Mouse (Mus musculus) midbrain, embryonic 10.5 days (tissue): ENCODE data around the gene Ppp2r5a. TPM values are rescaled to one million over a fixed set of nuclear protein-coding genes. Genes with fewer than 3 reads are reported as not detected.
A peak's percentile ranks its signal among the peaks of the same experiment; 100 is the strongest.

Experiments used
- DNase-seq: peaks from one replicate; pipeline ENCODE4 v3.0.0-alpha.2; 2017; ENCODE audit warnings: low spot score
- H3K27ac ChIP-seq: fragments of 300-500 bp; sonication (generic); replicated peaks from 2 replicates; pipeline ENCODE4 v1.5.1; 2016; ENCODE audit warnings: mild to moderate bottlenecking
- H3K27me3 ChIP-seq: fragments of 300-500 bp; sonication (generic); 2 replicates; pipeline ENCODE4 v1.6.1; 2016; ENCODE audit warnings: low read depth, mild to moderate bottlenecking; ENCODE audit not compliant: poor library complexity, severe bottlenecking
- H3K36me3 ChIP-seq: fragments of 300-500 bp; sonication (generic); 2 replicates; pipeline ENCODE4 v1.6.1; 2016; ENCODE audit warnings: mild to moderate bottlenecking, moderate library complexity
- H3K4me1 ChIP-seq: fragments of 300-500 bp; sonication (generic); 2 replicates; pipeline ENCODE4 v1.6.1; 2016
- H3K4me3 ChIP-seq: fragments of 300-500 bp; sonication (generic); 2 replicates; pipeline ENCODE4 v1.5.1; 2016; ENCODE audit warnings: mild to moderate bottlenecking, moderate library complexity
- H3K9me3 ChIP-seq: fragments of 300-500 bp; sonication (generic); replicated peaks from 2 replicates; pipeline ENCODE4 v1.6.1; 2016; ENCODE audit warnings: mild to moderate bottlenecking
- WGBS: fragments of 180-500 bp; shearing (Covaris S2); methylation state at CpG from one replicate; pipeline ENCODE4 v1.1.7; 2016; 5-methylcytosine and 5-hydroxymethylcytosine counted together
- polyA plus RNA-seq: library from polyadenylated mRNA; unstranded; fragments of >200 nt; fragmentation: Nextera tagmentation; extraction: Ambion mirVana; gene quantifications from 2 replicates; pipeline ENCODE4 v1.2.1, GENCODE M21; 2016

Gene Ppp2r5a
- polyA plus RNA-seq, 1 experiment from 2014 or later: 11.8 TPM

DNA sequence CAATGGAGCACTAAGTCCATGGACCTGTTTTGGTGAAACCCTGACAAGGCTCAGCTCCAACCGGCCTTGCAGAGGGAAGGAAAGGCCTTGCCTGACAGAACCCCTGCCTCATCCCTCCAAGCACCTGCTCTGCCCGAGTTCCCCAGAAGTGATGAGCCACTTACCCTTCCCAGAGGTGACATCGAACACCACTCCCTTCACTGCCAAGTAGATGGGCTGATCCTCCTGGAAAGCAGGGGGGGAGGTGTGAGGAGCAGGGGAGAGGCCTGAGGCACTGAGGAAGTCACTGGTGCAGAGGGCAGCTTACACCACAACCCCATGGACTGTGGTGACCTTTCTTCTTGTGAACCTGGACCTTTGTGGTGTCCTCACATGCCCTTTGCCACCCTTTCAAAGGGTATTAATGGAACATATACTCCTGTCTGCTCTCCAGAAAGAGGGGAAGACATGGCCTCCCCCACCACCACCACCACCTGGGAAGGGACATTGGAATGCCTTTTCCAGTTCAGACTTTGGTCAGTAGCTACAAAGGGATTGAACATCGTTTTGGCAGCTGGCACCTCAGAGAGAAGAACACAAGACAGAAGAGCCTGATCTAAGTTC lies 91.7 kb downstream of the Ppp2r5a start:
- no peak for DNase-seq
- WGBS: 79% methylated on average over 4 of the region's 4 CpGs
- Histone ChIP-seq H3K4me1 (peaks cover 6% of the 10 kb centered on the region; the same call in 1 of the 2 replicates), H3K4me3 (no peak overlapping the region), H3K27ac (no peak overlapping the region), H3K27me3 (no peaks in the 10 kb centered on the region), H3K36me3 (peaks cover 12% of the 10 kb centered on the region; the same call in 1 of the 2 replicates), H3K9me3 (no peaks in the 10 kb centered on the region)

DNA sequence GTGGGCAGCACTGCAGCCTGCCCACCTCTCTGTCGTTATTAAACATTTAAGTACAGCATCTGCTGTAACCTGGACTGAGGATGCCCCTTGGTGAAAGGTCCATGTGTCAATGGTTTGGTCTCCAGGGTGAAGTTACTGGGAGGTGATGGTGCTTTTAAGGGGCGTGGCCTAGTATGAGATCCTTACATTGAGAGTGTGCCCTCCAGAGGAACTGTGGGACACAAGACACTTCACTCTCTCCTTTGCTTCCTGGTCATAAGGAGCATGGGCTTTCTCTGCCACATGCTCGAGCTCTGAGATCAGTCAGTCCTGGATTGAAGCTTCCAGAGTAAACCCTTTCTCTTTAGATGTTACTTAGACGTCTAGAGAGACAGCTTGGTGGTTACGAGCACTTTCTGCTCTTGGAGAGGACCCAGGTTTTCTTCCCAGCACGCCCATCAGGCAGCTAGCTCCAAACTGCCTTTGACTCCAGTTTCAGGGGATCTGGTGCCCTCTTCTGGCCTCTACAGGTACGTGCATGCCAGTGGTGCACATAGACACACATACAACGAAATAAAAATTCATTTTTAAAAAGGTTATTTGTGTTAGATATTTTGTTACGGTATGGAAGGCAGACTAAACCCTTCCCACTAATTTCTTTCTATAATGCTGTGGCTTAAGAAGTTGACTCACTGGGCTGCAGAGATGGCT lies 95.2 kb downstream of the Ppp2r5a start:
- Histone ChIP-seq H3K4me3 (no peak overlapping the region), H3K27ac (no peak overlapping the region), H3K9me3 (no peaks in the 10 kb centered on the region), H3K36me3 (peaks cover 15% of the 10 kb centered on the region; the same call in 1 of the 2 replicates), H3K27me3 (no peaks in the 10 kb centered on the region), H3K4me1 (peaks cover 4% of the 10 kb centered on the region; the same call in 1 of the 2 replicates)
- WGBS: 82% methylated on average over 9 of the region's 9 CpGs
- DNase-seq: no peak

DNA sequence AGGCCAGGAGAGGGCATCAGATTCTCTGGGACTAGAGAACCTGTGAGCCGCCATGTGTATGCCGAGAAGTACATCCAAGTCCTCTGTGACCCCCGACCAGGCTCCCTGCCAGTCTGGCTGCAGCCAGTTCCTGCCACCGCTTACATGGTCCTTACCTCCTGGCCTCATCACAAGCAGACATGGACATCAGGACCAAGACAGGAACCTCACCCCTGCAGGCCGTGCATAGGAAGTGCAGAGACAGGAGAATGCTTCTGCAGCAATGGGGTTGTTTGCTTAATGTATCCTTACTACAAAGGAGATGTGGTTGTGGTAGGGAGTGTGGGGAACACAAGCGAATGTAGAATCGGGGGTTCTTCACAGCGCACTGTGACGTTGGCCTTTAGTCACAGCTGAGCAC lies 96.8 kb downstream of the Ppp2r5a start:
- DNase-seq: no peak

DNA sequence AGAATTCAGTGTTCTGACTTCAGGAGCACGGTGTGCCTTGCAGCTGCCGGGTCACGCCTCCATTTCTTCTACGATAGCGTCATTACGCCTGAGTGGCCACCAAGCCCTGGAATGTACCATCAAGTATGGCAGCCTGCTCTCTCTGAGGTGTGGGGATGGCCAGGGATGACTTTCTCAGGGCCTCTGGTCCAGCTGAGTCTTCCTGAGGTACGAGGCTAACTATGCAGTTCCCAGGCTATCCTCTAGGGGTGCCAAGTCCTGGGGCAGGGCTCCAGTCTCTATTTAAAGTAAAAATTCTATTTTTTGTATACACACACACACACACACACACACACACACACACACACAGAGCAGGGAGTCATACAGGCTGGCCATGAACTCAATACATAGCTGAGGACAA lies 97.5 kb downstream of the Ppp2r5a start:
- DNase-seq: peak; percentile 38
- H3K4me1 ChIP-seq: peaks cover 6% of the 10 kb centered on the region
- no peaks in the 10 kb centered on the region for H3K9me3 ChIP-seq
- WGBS: 68% methylated on average over 7 of the region's 7 CpGs
- peaks cover 15% of the 10 kb centered on the region; the same call in 1 of the 2 replicates for H3K36me3 ChIP-seq
- H3K27ac ChIP-seq: no peak overlapping the region
- H3K4me3 ChIP-seq: no peak overlapping the region
- H3K27me3 ChIP-seq: no peaks in the 10 kb centered on the region

More for the DNA sequence above, 96.8 kb downstream of the Ppp2r5a start:
- peaks cover 15% of the 10 kb centered on the region; the same call in 1 of the 2 replicates for H3K36me3 ChIP-seq
- no peaks in the 10 kb centered on the region for H3K9me3 ChIP-seq
- H3K27ac ChIP-seq: no peak overlapping the region
- no peak overlapping the region for H3K4me3 ChIP-seq
- 91% methylated on average over 9 of the region's 9 CpGs for WGBS
- no peaks in the 10 kb centered on the region for H3K27me3 ChIP-seq
- H3K4me1 ChIP-seq: peaks cover 6% of the 10 kb centered on the region

DNA sequence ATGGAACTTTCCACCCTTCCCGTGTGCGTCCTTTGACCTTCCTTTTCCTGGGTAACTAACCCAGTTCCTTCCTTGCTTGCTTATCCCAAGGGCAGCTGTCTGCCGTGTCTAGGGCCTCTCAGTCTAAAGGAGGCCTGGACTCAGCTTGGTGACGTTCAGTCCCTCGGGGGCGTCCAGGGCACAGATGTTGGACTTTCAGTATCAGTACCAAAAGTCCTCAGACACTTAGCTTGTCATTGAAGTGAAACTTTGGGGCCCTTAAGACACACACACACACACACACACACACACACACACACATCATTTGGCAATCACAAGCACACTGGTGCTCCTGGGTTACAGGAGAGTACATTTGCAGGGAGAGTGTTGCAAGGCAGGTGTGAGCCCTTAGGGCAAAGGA lies 98.9 kb downstream of the Ppp2r5a start:
- peaks cover 15% of the 10 kb centered on the region; the same call in 1 of the 2 replicates for H3K36me3 ChIP-seq
- H3K27ac ChIP-seq: no peak overlapping the region
- no peaks in the 10 kb centered on the region for H3K9me3 ChIP-seq
- no peak for DNase-seq
- no peak overlapping the region for H3K4me3 ChIP-seq
- 78% methylated on average over 6 of the region's 6 CpGs for WGBS
- H3K4me1 ChIP-seq: peaks cover 6% of the 10 kb centered on the region
- no peaks in the 10 kb centered on the region for H3K27me3 ChIP-seq

DNA sequence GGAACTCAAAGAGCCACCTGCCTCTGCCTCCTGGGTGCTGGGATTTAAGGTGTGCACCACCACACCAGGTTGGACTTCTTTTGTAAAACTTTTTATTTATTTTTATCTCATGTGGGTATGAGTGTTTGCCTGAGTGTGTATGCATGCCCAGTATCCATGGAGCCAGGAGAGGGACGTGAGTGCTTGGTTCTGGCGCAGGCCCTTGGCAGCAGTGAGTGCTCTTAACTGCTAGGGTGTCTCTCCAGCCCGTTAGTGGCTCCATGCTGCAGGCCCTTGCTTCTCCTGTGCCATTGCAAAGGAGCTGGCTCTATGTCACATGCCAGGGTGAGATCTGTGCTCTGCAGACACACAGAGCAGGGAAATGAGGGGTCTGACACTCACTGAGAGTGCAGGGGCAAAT lies 99.3 kb downstream of the Ppp2r5a start:
- Histone ChIP-seq H3K36me3 (peaks cover 15% of the 10 kb centered on the region; the same call in 1 of the 2 replicates), H3K4me1 (peaks cover 6% of the 10 kb centered on the region), H3K4me3 (no peak overlapping the region), H3K9me3 (no peaks in the 10 kb centered on the region), H3K27ac (no peak overlapping the region), H3K27me3 (no peaks in the 10 kb centered on the region)
- no peak for DNase-seq
- 79% methylated on average over 3 of the region's 3 CpGs for WGBS

Other genes starting within 250 kb of the Ppp2r5a start
- not detected in 2 replicates for gene Fam71a, start 238.5 kb downstream of the Ppp2r5a start, polyA plus RNA-seq
- gene Atf3, start 185.2 kb downstream of the Ppp2r5a start, polyA plus RNA-seq: 5.3 and 5.5 TPM in 2 replicates
- gene Nenf, start 85.1 kb downstream of the Ppp2r5a start, polyA plus RNA-seq: 49.4 and 63.5 TPM in 2 replicates
- 32.3 and 34.9 TPM in 2 replicates for gene Tmem206, start 77.4 kb downstream of the Ppp2r5a start, polyA plus RNA-seq
- gene Dtl, start 172.3 kb upstream of the Ppp2r5a start, polyA plus RNA-seq: 82.8 and 87.8 TPM in 2 replicates
- gene Ints7, start 172.4 kb upstream of the Ppp2r5a start, polyA plus RNA-seq: 78.0 and 78.7 TPM in 2 replicates